Comparison of ENCODE assay signal across 22 mouse cellular contexts in the genomic region with DNA sequence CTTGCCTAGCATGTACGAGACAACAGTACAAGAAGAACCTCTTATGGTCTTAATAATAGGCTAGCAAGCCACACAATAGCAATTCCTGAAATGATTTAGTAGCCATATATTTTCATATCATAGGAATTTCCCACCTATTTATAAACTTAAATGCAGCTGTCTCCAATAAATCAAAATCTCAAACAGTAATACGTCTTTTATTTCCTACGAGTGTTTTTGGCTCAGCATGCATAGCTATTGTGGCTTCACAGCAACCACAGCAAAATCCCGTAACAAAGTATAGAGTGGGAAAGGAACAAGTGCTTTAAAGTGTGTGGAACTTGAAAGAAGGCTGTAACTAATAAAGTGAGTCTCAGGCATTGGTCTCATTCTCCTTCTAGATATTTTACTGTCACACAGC.
"Had no signal": no experiment of that assay in that cellular context is flagged by ENCODE, and none has a peak within 500 bp of the region (broad histone marks: within the 10 kb centered on the region; RNA-seq: fewer than 3 reads in every experiment).

No protein-coding gene starts in this region.

- H3K4me3 ChIP-seq: heart, adult 2 months; heart, embryonic 12.5 days; hindbrain, embryonic 10.5 days; hindbrain, embryonic 12.5 days; layer of hippocampus, adult 2 months; limb, embryonic 12.5 days; limb, embryonic 15.5 days; liver, embryonic 12.5 days had no signal

- DNase-seq: gastrocnemius, postnatal 25 days; heart, adult 2 months; heart, postnatal 10 days; heart, postnatal 4 days; kidney, adult 18-20 months; kidney, adult 8-10 months; kidney, postnatal 10 days; kidney, postnatal 25 days; kidney, postnatal 4 days; left cerebral cortex, postnatal 4 days had no signal

- ATAC-seq: hindbrain, embryonic 16.5 days; inflammation-experienced regulatory T-cells, adult 6 months; intestine, postnatal 0 days; liver, embryonic 12.5 days had no signal

- H3K9ac ChIP-seq: heart, embryonic 12.5 days; hindbrain, embryonic 12.5 days; hindbrain, embryonic 14.5 days; limb, embryonic 12.5 days; limb, embryonic 15.5 days; liver, embryonic 12.5 days; liver, embryonic 14.5 days had no signal

- H3K4me1 ChIP-seq: hindbrain, embryonic 10.5 days; hindbrain, embryonic 12.5 days; limb, embryonic 12.5 days; liver, embryonic 12.5 days had no signal

- H3K27ac ChIP-seq: heart, adult 2 months; hindbrain, embryonic 10.5 days; hindbrain, embryonic 12.5 days; hindbrain, embryonic 14.5 days; layer of hippocampus, adult 2 months; limb, embryonic 12.5 days; limb, embryonic 15.5 days; liver, embryonic 12.5 days; liver, embryonic 14.5 days had no signal

- H3K4me2 ChIP-seq: heart, embryonic 12.5 days; hindbrain, embryonic 12.5 days; hindbrain, embryonic 14.5 days; limb, embryonic 12.5 days; limb, embryonic 15.5 days; liver, embryonic 12.5 days had no signal

- H3K27me3 ChIP-seq: heart, embryonic 12.5 days; hindbrain, embryonic 12.5 days; limb, embryonic 12.5 days; limb, embryonic 15.5 days; liver, embryonic 12.5 days had no signal

- H3K9me3 ChIP-seq: heart, embryonic 12.5 days; hindbrain, embryonic 10.5 days; hindbrain, embryonic 12.5 days; limb, embryonic 12.5 days; limb, embryonic 15.5 days; liver, embryonic 12.5 days had no signal
